Mouse (Mus musculus): Measurements from ENCODE around the gene Macrod1. TPM values are rescaled to one million over a fixed set of nuclear protein-coding genes. Genes with fewer than 3 reads are reported as not detected.

Gene Macrod1
- total and polyA plus RNA-seq, 2 experiments from 2014 or later, result 4.8 to 6.7 TPM

DNA sequence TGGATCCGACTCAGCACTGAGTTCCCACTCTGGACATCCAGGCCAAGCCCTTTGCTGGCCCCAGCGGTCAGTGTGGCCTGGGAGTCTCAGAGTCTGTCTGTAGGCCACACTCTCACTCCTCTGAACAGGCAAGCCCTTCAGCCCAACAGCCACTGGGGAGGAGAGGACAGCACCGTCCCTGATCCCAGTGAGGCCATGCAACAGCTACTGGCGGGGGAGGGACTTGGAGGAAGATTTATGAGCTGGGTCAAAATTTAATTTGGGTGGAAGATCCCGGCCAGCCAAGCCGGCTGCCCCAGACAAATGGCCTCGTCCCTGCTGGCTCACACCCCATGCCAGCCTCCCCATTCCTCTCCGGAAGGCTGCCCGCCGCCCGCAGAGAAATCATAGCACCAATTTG lies 64.6 kb downstream of the Macrod1 start:
- Histone ChIP-seq H3K27ac (0 out of 2 replicates have a peak overlapping the region, but pooled peaks have one; percentile 15), H3K9me3 (ENCODE audit: low read length) (no peaks in the 10 kb centered on the region), H3K4me2 (ENCODE audit: low read depth, low read length) (no peak overlapping the region), H3K27me3 (ENCODE audit: insufficient read depth, low read length) (no peaks in the 10 kb centered on the region), H3K9ac (replicated peaks; ENCODE audit: low read length) (no peak overlapping the region), H3K4me1 (ENCODE audit: insufficient read depth, low read length) (peaks cover 14% of the 10 kb centered on the region; the same call in 1 of the 2 replicates), H3K4me3 (ENCODE audit: low read length) (no peak overlapping the region), H3K36me3 (ENCODE audit: insufficient read depth, low read length) (no peaks in the 10 kb centered on the region)
- no peak for TF ChIP-seq CTCF (IDR thresholded peaks at IDR 0.05; ENCODE audit: low read depth)
- WGBS, result 35% methylated on average over 11 of the region's 11 CpGs
- ATAC-seq, result no peak
- no peak for DNase-seq (ENCODE audit: low spot score)

GRCm38 (mm10) chr19:7122277-7122676 lies 65.7 kb downstream of the Macrod1 start:
- H3K27me3 ChIP-seq (ENCODE audit: insufficient read depth, low read length), result no peaks in the 10 kb centered on the region
- ATAC-seq (peak; percentile 38), DNase-seq (ENCODE audit: low spot score) (peak; percentile 58)
- no peak for TF ChIP-seq CTCF (IDR thresholded peaks at IDR 0.05; ENCODE audit: low read depth)
- no peak overlapping the region for H3K4me3 ChIP-seq (ENCODE audit: low read length)
- WGBS, result 33% methylated on average over 4 of the region's 4 CpGs
- H3K36me3 ChIP-seq (ENCODE audit: insufficient read depth, low read length), result no peaks in the 10 kb centered on the region
- no peak overlapping the region for H3K4me2 ChIP-seq (ENCODE audit: low read depth, low read length)
- peak overlapping the region; percentile 15; the same call in 1 of the 2 replicates for H3K9ac ChIP-seq (replicated peaks; ENCODE audit: low read length)
- H3K27ac ChIP-seq, result peak overlapping the region; percentile 36; the same call in 1 of the 2 replicates
- H3K4me1 ChIP-seq (ENCODE audit: insufficient read depth, low read length), result peaks cover 14% of the 10 kb centered on the region; the same call in 1 of the 2 replicates
- H3K9me3 ChIP-seq (ENCODE audit: low read length), result no peaks in the 10 kb centered on the region

- H3K4me1 ChIP-seq (ENCODE audit: insufficient read depth, low read length), result peaks cover 14% of the 10 kb centered on the region; the same call in 1 of the 2 replicates
- H3K4me3 ChIP-seq (ENCODE audit: low read length), result no peak overlapping the region
- WGBS, result 32% methylated on average over 10 of the region's 10 CpGs
- H3K27me3 ChIP-seq (ENCODE audit: insufficient read depth, low read length), result no peaks in the 10 kb centered on the region
- H3K9ac ChIP-seq (replicated peaks; ENCODE audit: low read length), result peak overlapping the region; percentile 15; the same call in 1 of the 2 replicates
- ATAC-seq, result peak; percentile 36; the same call in 1 of the 2 replicates
- no peaks in the 10 kb centered on the region for H3K36me3 ChIP-seq (ENCODE audit: insufficient read depth, low read length)
- H3K27ac ChIP-seq, result peak overlapping the region; percentile 36; the same call in 1 of the 2 replicates
- no peak for DNase-seq (ENCODE audit: low spot score)
- no peaks in the 10 kb centered on the region for H3K9me3 ChIP-seq (ENCODE audit: low read length)
- no peak overlapping the region for H3K4me2 ChIP-seq (ENCODE audit: low read depth, low read length)
- no peak for TF ChIP-seq CTCF (IDR thresholded peaks at IDR 0.05; ENCODE audit: low read depth)
Observed at GRCm38 (mm10) chr19:7122698-7123306, 66.2 kb downstream of the Macrod1 start.

GRCm38 (mm10) chr19:7125526-7126156 lies 69.0 kb downstream of the Macrod1 start:
- no peak overlapping the region for H3K4me3 ChIP-seq (ENCODE audit: low read length)
- H3K36me3 ChIP-seq (ENCODE audit: insufficient read depth, low read length), result no peaks in the 10 kb centered on the region
- WGBS, result 86% methylated on average over 4 of the region's 4 CpGs
- no peak overlapping the region for H3K9ac ChIP-seq (replicated peaks; ENCODE audit: low read length)
- ATAC-seq, result no peak
- no peaks in the 10 kb centered on the region for H3K27me3 ChIP-seq (ENCODE audit: insufficient read depth, low read length)
- peaks cover 29% of the 10 kb centered on the region for H3K4me1 ChIP-seq (ENCODE audit: insufficient read depth, low read length)
- no peak for DNase-seq (ENCODE audit: low spot score)
- H3K27ac ChIP-seq, result no peak overlapping the region
- no peaks in the 10 kb centered on the region for H3K9me3 ChIP-seq (ENCODE audit: low read length)
- TF ChIP-seq CTCF (IDR thresholded peaks at IDR 0.05; ENCODE audit: low read depth), result no peak
- no peak overlapping the region for H3K4me2 ChIP-seq (ENCODE audit: low read depth, low read length)

GRCm38 (mm10) chr19:7126209-7126608 lies 69.6 kb downstream of the Macrod1 start:
- no peak overlapping the region for H3K4me3 ChIP-seq (ENCODE audit: low read length)
- H3K27me3 ChIP-seq (ENCODE audit: insufficient read depth, low read length), result no peaks in the 10 kb centered on the region
- 77% methylated on average over 1 of the region's 1 CpGs for WGBS
- TF ChIP-seq CTCF (IDR thresholded peaks at IDR 0.05; ENCODE audit: low read depth), result no peak
- no peak overlapping the region for H3K4me2 ChIP-seq (ENCODE audit: low read depth, low read length)
- H3K9me3 ChIP-seq (ENCODE audit: low read length), result no peaks in the 10 kb centered on the region
- peaks cover 29% of the 10 kb centered on the region for H3K4me1 ChIP-seq (ENCODE audit: insufficient read depth, low read length)
- DNase-seq (ENCODE audit: low spot score) (no peak), ATAC-seq (no peak)
- no peaks in the 10 kb centered on the region for H3K36me3 ChIP-seq (ENCODE audit: insufficient read depth, low read length)
- H3K27ac ChIP-seq, result no peak overlapping the region
- H3K9ac ChIP-seq (replicated peaks; ENCODE audit: low read length), result no peak overlapping the region

GRCm38 (mm10) chr19:7126933-7127332 lies 70.3 kb downstream of the Macrod1 start:
- Histone ChIP-seq H3K27ac (no peak overlapping the region), H3K27me3 (ENCODE audit: insufficient read depth, low read length) (no peaks in the 10 kb centered on the region), H3K4me3 (ENCODE audit: low read length) (no peak overlapping the region), H3K4me2 (ENCODE audit: low read depth, low read length) (no peak overlapping the region), H3K9me3 (ENCODE audit: low read length) (no peaks in the 10 kb centered on the region), H3K9ac (replicated peaks; ENCODE audit: low read length) (no peak overlapping the region), H3K36me3 (ENCODE audit: insufficient read depth, low read length) (no peaks in the 10 kb centered on the region), H3K4me1 (ENCODE audit: insufficient read depth, low read length) (peaks cover 24% of the 10 kb centered on the region)
- no peak for ATAC-seq
- 78% methylated on average over 2 of the region's 2 CpGs for WGBS
- no peak for DNase-seq (ENCODE audit: low spot score)
- TF ChIP-seq CTCF (IDR thresholded peaks at IDR 0.05; ENCODE audit: low read depth), result no peak
